Mouse (Mus musculus) cerebellum, postnatal 4 days (tissue): ENCODE data around the gene Nudcd2.
A peak's percentile ranks its signal among the peaks of the same experiment; 100 is the strongest.
"Not testable (repeated sequence)": the region's sequence is repeated elsewhere in the genome, so short reads cannot be mapped to it uniquely, and the experiment has no call there.

Experiments used
- DNase-seq, 2 experiments: peaks; one replicate each; pipeline ENCODE4 v3.0.0; 2022; ENCODE audit warnings: low spot score in 2 of 2, mixed read lengths in 1 of 2

The Nudcd2 gene

GRCm38 (mm10) chr11:40733339-40734174 lies at the start of gene Nudcd2, which contains the start of gene Hmmr:
Nudcd2 (plus strand) TSS chr11:40733667.
Hmmr (minus strand) TSS chr11:40733422.
- peak; percentile 68 to 89 for DNase-seq

GRCm38 (mm10) chr11:40690444-40691127 lies 42.9 kb upstream of the Nudcd2 start:
- DNase-seq, result no peak

DNA sequence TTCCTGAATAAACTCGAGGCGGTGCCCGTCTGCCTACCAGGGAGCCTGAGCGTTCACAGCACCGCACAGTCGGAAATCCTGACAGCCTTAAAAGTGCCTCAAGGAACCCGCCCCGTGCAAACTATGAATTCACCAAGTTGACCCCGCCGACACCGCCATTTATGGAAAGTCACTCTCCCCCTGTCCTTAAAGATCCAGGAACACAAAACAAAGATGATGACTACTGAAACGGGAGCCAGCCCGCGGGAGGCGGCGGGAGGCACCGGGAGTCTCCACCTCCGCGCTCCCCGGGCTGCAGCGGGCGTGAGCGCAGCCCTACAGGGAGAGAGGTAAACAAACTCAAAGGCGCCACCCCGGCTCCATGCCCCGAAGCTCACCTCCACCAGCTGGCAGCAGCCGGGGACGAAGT lies 41.4 kb upstream of the Nudcd2 start:
- DNase-seq, result no peak

DNA sequence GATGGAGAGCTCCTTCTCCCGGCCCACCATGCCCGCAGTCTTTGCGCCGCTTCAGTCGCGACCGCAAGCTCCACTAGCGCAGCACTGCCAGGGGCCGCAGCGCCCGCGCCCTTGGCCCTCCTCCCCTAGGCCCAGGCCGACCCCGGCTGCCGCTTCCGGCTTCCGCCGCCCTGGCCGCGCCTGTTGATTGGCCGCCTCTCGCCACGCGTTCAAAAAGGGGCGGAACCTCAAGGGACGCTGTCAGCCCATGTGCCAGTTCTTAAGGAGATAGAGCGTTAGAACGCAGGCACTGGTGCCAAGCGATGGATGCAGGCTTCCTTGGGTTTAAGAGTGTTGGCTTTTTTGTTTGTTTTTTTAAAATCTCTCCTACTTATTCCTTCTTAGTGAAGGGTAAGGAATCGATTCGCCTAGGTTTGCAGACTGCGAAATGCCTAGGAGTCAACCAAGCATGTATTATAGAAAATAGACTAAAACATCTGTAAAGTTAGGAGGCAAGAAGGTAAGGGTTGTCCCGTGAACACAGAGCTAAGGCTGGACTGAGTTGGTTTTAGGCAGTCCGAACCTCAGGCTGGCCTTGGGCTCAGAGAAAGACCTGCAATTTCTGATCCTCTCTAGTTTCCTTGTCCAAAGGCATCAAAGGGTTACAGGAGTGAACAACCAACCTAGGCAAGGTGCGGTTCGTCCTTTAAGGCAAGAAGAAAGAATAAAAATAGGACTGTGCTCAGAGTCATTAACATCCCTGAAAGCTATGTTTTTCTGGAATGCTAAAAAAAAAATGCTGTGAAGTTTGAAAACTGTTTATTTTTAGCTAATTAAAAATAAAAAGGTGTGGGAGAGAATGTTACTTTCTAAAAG lies 40.7 kb upstream of the Nudcd2 start:
- DNase-seq, result peak; percentile 84 to 90

- DNase-seq, result peak in 1 of 2 experiments; percentile 70
These were observed 40.0 kb upstream of the Nudcd2 start for GRCm38 (mm10) chr11:40693366-40693951.

GRCm38 (mm10) chr11:40694311-40695087 lies 39.0 kb upstream of the Nudcd2 start:
- DNase-seq, result peak; percentile 27 to 61

DNA sequence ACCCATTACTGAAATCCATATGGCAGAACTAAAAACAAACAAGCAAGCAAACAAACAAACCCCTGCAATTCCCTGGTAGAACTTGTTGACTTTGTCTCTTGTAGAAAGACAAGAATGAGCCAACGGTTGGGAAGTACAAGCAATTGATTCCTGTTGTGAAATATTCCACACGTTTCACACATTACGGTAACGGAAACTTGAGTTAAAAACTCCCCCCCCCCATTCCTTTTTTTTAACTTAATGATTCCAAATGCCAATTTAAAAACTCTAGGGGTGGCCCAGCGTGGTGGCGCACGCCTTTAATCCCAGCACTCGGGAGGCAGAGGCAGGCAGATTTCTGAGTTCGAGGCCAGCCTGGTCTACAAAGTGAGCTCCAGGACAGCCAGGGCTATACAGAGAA lies 38.4 kb upstream of the Nudcd2 start, which contains the start of gene Mat2b:
Gene Mat2b, minus strand, starts transcription at position 101 of the 400 bp plus-strand sequence.
- DNase-seq, result no peak

- not testable (repeated sequence) for DNase-seq
These were observed 23.6 kb upstream of the Nudcd2 start for GRCm38 (mm10) chr11:40709899-40710298.

DNA sequence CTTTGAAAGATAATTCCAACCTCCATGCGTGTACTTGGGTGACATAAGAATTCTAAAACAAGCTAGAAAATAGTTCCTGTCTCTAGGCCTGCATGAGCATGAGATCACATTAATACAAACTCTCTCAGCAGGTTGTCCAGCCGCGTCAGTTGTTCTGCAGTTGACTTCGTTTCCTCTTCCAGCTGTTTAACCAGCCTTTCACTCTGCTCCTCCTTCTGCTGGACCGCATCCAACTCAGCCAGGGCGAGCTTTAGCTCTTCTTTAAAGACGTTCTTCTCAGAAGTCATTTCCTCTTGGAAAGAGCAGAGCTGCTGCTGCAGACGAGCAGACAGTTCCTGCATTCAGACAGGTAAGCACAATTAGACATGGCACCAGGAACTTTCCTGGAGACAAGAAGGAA lies 19.6 kb upstream of the Nudcd2 start:
- no peak for DNase-seq

GRCm38 (mm10) chr11:40715524-40715923 lies 17.9 kb upstream of the Nudcd2 start:
- no peak for DNase-seq

DNA sequence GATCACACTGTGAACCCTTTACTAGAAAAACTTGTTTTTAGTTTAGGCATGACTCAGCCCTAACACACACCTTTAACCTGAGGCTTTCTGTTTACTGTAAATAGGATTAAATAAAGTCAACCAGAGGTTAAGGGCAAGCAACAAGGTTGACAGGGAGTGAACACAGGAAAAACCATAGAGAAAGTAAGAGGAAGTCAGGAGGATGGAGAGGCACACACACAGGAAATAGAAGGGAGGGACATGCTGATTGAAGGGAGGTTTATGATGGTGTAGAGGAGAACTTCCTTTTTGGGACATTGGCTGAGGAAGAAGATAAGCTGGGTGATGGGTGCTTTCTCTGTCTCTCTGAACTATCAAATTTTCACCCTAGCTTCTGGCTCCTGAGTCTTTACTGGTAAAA lies 15.1 kb upstream of the Nudcd2 start:
- DNase-seq, result no peak

DNA sequence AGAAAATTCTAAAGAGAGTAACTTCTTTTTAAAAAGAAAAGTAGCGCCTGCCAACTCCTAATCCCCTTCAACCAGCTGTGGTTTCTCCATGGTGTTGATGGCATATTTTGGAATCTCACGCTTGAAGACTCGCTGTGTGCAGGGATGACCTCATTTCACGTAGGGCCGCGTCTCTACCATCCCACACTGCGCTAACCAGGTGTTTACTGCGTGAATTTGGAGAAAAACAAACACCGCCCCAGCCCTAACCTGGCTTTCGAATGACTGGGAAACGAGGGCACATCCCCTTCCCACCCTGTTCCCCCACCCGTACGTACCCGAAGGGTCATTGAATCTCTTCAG lies 499 bp upstream of the Nudcd2 start:
- DNase-seq, result peak in 1 of 2 experiments; percentile 4

DNA sequence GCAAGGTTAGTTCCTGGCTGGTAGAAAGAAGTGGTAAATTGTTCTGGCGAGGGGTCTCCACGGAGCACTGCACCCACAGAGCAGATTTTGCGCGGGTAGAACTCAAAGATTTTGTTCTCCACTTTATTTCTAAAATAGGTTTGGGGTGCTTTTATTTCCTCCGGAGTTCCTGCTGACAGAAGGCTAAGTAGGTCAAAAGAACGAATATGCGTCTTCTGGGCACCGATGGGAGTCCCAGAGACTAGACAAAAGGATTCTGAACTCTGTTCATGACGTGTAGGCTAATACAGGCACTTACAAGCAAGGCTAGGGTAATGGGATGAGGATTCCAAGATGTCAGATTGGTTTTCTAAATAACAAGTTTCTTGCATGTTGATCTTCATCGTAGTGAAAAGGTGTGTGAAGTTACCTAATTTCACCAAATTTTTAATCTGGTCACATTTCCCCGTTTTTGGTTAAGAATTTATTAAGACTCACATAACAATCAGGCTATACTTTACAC lies 835 bp downstream of the Nudcd2 start:
- DNase-seq, result no peak

DNA sequence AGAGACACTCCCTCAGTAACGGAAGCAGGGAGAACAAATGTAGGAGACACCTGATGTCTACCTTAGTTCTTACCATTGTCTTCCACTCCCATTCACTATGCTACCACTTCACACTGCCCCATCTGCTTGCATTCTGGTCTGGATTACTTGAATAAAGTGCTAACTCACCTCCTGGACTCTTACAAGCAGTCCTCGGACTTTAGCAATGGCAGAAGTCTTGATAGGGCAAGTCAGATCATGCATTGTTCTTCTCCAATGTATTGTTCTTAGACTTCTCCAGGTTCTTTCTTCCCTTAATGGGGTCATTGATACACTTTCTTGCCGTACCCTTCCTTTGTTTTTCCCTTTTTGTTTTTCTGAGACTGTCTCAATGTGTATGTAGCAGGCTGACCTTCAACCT lies 3.9 kb downstream of the Nudcd2 start:
- DNase-seq, result no peak

- no peak for DNase-seq
These were observed 8.3 kb downstream of the Nudcd2 start for GRCm38 (mm10) chr11:40741605-40742262.

DNA sequence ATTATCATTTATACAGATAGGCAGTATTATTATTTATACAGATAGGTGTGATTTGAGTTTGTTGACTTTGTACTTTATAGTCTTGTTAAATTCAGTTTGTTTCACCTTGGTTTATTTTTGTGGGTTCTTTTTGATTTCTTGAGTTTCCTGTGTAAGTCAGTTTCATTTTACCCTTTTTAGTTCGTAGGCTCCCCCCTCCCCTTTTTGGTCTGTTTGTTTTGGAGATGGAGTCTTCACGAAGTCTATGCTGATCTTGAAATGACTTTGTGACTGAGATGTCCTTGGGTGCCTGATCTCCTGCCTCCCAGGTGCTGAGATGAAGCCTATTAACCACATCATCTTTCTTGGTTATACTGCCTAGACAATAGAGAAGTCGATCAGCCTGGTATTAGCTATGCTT lies 10.9 kb downstream of the Nudcd2 start:
- no peak for DNase-seq

GRCm38 (mm10) chr11:40746361-40746760 lies 12.9 kb downstream of the Nudcd2 start:
- DNase-seq, result no peak

DNA sequence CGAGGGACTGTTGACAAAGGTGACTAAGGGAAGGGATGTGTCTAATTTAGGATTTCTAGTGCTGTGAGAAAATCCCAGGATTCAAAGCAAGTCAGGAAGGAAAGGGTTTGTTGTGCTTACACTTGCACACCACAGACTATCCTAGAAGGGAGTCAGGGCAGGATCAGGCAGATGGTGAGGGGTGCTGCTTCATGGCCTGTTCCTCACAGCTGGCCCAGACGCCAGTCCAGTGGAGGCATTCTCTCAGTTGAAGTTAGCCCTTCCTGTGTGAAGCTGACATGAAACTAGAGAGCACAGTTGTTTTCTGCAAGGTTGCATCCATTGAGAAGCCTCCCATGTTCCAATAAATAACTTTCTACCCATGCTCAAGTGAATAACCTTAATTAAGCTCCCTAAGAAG lies 14.2 kb downstream of the Nudcd2 start:
- no peak for DNase-seq

- DNase-seq, result no peak
These were observed 20.4 kb downstream of the Nudcd2 start for GRCm38 (mm10) chr11:40753836-40754235.

GRCm38 (mm10) chr11:40754664-40755107 lies 21.2 kb downstream of the Nudcd2 start:
- no peak for DNase-seq
